Mouse (Mus musculus) G1E (cell line): Measurements from ENCODE around the gene Capn11. TPM values are rescaled to one million over a fixed set of nuclear protein-coding genes. Genes with fewer than 3 reads are reported as not detected.
A peak's percentile ranks its signal among the peaks of the same experiment; 100 is the strongest.

ENCODE experiments used
- ATAC-seq: 2 replicates; pipeline ENCODE4 v1.8.0; 2016; ENCODE audit warnings: mild to moderate bottlenecking; ENCODE audit not compliant: insufficient number of reproducible peaks, poor library complexity, low FRiP score, severe bottlenecking; ENCODE audit errors: extremely low read depth
- DNase-seq: peaks from one replicate; pipeline ENCODE4 v3.0.0; 2012; ENCODE audit warnings: low spot score
- H3K27me3 ChIP-seq: 2 replicates; pipeline ENCODE4 v1.6.1; 2012; ENCODE audit warnings: mild to moderate bottlenecking, low read length, inconsistent platforms; ENCODE audit not compliant: insufficient read depth
- H3K36me3 ChIP-seq: replicated peaks from 2 replicates; pipeline ENCODE3; 2012; ENCODE audit warnings: mild to moderate bottlenecking, inconsistent platforms
- H3K4me1 ChIP-seq: 2 replicates; pipeline ENCODE4 v1.6.1; 2012; ENCODE audit warnings: low read depth, low read length, inconsistent platforms, mixed read lengths; ENCODE audit not compliant: insufficient read depth
- H3K4me3 ChIP-seq: 2 replicates; pipeline ENCODE4 v1.5.1; 2012; ENCODE audit warnings: low read depth, mild to moderate bottlenecking, inconsistent platforms, low read length, moderate library complexity, mixed read lengths
- H3K9me3 ChIP-seq: replicated peaks from 2 replicates; pipeline ENCODE4 v1.6.1; 2012; ENCODE audit warnings: inconsistent platforms
- CTCF ChIP-seq: IDR thresholded peaks from 2 replicates; pipeline ENCODE4 v1.5.1; 2012; ENCODE audit warnings: low read depth, low read length, inconsistent platforms, mixed read lengths
- GATA1 ChIP-seq: IDR thresholded peaks from 2 replicates; pipeline ENCODE4 v1.6.1; 2012; ENCODE audit warnings: borderline replicate concordance, low read length, inconsistent platforms, mixed read lengths
- GATA2 ChIP-seq: IDR thresholded peaks from 2 replicates; pipeline ENCODE4 v1.6.1; 2012; ENCODE audit warnings: low read depth, low read length, inconsistent platforms, borderline replicate concordance
- POLR2AphosphoS5 ChIP-seq: IDR thresholded peaks from 2 replicates; pipeline ENCODE4 v1.6.1; 2012; ENCODE audit warnings: low read depth, low read length, inconsistent platforms; ENCODE audit not compliant: insufficient replicate concordance
- TAL1 ChIP-seq: conservative IDR thresholded peaks from 2 replicates; pipeline ENCODE4 v1.6.1; 2012; ENCODE audit warnings: low read depth, low read length, inconsistent platforms, mixed read lengths
- polyA plus RNA-seq: library from polyadenylated mRNA; stranded (reverse); fragments of >175 nt; gene quantifications from 2 replicates; pipeline ENCODE4 v1.2.3, GENCODE M21; 2012
- total RNA-seq, 2 experiments: library from RNA; stranded (forward) in 1 of 2; stranded (reverse) in 1 of 2; fragments of 200-1000 nt in 1 of 2; fragments of >200 nt in 1 of 2; fragmentation: Nextera tagmentation in 1 of 2; gene quantifications; 2 replicates each; pipeline ENCODE4 v1.2.3; 2014 to 2017

The Capn11 gene
- total and polyA plus RNA-seq, 3 experiments, result not detected

- DNase-seq (no peak), ATAC-seq (no peak)
- peaks cover 66% of the 10 kb centered on the region for H3K36me3 ChIP-seq
- no peaks in the 10 kb centered on the region for H3K9me3 ChIP-seq
- no peaks in the 10 kb centered on the region for H3K27me3 ChIP-seq
- peaks cover 73% of the 10 kb centered on the region for H3K4me1 ChIP-seq
- TF ChIP-seq GATA2, result no peak
- H3K4me3 ChIP-seq, result no peak overlapping the region
Observed at GRCm38 (mm10) chr17:45692159-45692558, 33.0 kb upstream of the Capn11 start.

GRCm38 (mm10) chr17:45690044-45690443 is 30.9 kb upstream of the Capn11 start:
- no peak for TF ChIP-seq CTCF
- TF ChIP-seq POLR2AphosphoS5, result no peak
- TF ChIP-seq GATA2, result no peak
- no peak for TF ChIP-seq TAL1
- TF ChIP-seq GATA1, result no peak
- peaks cover 63% of the 10 kb centered on the region for H3K4me1 ChIP-seq
- no peak for ATAC-seq

GRCm38 (mm10) chr17:45689120-45689519 is 30.0 kb upstream of the Capn11 start:
- ATAC-seq (no peak), DNase-seq (no peak)
- Histone ChIP-seq H3K36me3 (peaks cover 54% of the 10 kb centered on the region), H3K27me3 (no peaks in the 10 kb centered on the region), H3K4me3 (no peak overlapping the region), H3K4me1 (peaks cover 64% of the 10 kb centered on the region), H3K9me3 (no peaks in the 10 kb centered on the region)
- TF ChIP-seq GATA2, result no peak
- no peak for TF ChIP-seq GATA1
- no peak for TF ChIP-seq TAL1
- no peak for TF ChIP-seq POLR2AphosphoS5
- TF ChIP-seq CTCF, result no peak

More at GRCm38 (mm10) chr17:45690044-45690443, 30.9 kb upstream of the Capn11 start:
- H3K27me3 ChIP-seq, result no peaks in the 10 kb centered on the region
- no peak for DNase-seq
- no peak overlapping the region for H3K4me3 ChIP-seq
- H3K36me3 ChIP-seq, result peaks cover 56% of the 10 kb centered on the region
- H3K9me3 ChIP-seq, result no peaks in the 10 kb centered on the region

- H3K36me3 ChIP-seq, result peaks cover 46% of the 10 kb centered on the region
- peaks cover 53% of the 10 kb centered on the region for H3K4me1 ChIP-seq
- no peak for TF ChIP-seq GATA1
- TF ChIP-seq CTCF, result no peak
- ATAC-seq (0 out of 2 replicates have a peak, but pooled peaks have one; percentile 31), DNase-seq (peak; percentile 47)
- H3K9me3 ChIP-seq, result no peaks in the 10 kb centered on the region
- H3K4me3 ChIP-seq, result peak within 1 kb of the TSS; percentile 77
- H3K27me3 ChIP-seq, result no peaks in the 10 kb centered on the region
Observed at GRCm38 (mm10) chr17:45686716-45687115, 27.6 kb upstream of the Capn11 start, which contains the start of gene Tmem63b. Gene Tmem63b, minus strand, starts transcription at chr17:45686905.

- H3K4me3 ChIP-seq, result peak within 1 kb of the TSS; percentile 77
- peak; percentile 79 for DNase-seq
- peak; percentile 50 for ATAC-seq
- H3K27me3 ChIP-seq, result no peaks in the 10 kb centered on the region
- peaks cover 50% of the 10 kb centered on the region for H3K4me1 ChIP-seq
- no peaks in the 10 kb centered on the region for H3K9me3 ChIP-seq
- peaks cover 41% of the 10 kb centered on the region for H3K36me3 ChIP-seq
- TF ChIP-seq TAL1, result no peak
- no peak for TF ChIP-seq POLR2AphosphoS5
- no peak for TF ChIP-seq GATA2
- no peak for TF ChIP-seq CTCF
- no peak for TF ChIP-seq GATA1
Observed at GRCm38 (mm10) chr17:45686093-45686619, 27.0 kb upstream of the Capn11 start, which contains the start of gene Mrpl14. Gene Mrpl14, plus strand, starts transcription at chr17:45686322.

- ATAC-seq, result peak; percentile 32; the same call in 1 of the 2 replicates
- Histone ChIP-seq H3K4me1 (peaks cover 55% of the 10 kb centered on the region), H3K27me3 (no peaks in the 10 kb centered on the region), H3K36me3 (peaks cover 40% of the 10 kb centered on the region), H3K9me3 (no peaks in the 10 kb centered on the region), H3K4me3 (peak overlapping the region; percentile 77)
- peak; percentile 73 for DNase-seq
- TF ChIP-seq POLR2AphosphoS5 (no peak), GATA2 (no peak), GATA1 (no peak), CTCF (no peak), TAL1 (no peak)
Observed at GRCm38 (mm10) chr17:45685171-45686092, 26.3 kb upstream of the Capn11 start.
